Mouse (Mus musculus) neural tube, embryonic 12.5 days (tissue): ENCODE data around the gene Rnpepl1. TPM values are rescaled to one million over a fixed set of nuclear protein-coding genes. Genes with fewer than 3 reads are reported as not detected.
"Not testable (repeated sequence)": the region's sequence is repeated elsewhere in the genome, so short reads cannot be mapped to it uniquely, and the experiment has no call there.

ENCODE experiments used
- ATAC-seq: fragments of 200-750 bp; cut with Nextera tagmentation; 2 replicates; pipeline ENCODE4 v1.8.0; 2017; ENCODE audit warnings: low read depth, mild to moderate bottlenecking, moderate TSS enrichment, moderate library complexity; ENCODE audit not compliant: low FRiP score
- H3K27ac ChIP-seq: fragments of 300-500 bp; sonication (generic); 2 replicates; pipeline ENCODE4 v1.5.1; 2016
- H3K27me3 ChIP-seq: fragments of 300-500 bp; sonication (generic); replicated peaks from 2 replicates; pipeline ENCODE4 v1.6.1; 2016; ENCODE audit warnings: mild to moderate bottlenecking
- H3K36me3 ChIP-seq: fragments of 300-500 bp; sonication (generic); 2 replicates; pipeline ENCODE4 v1.6.1; 2016; ENCODE audit warnings: mild to moderate bottlenecking
- H3K4me1 ChIP-seq: fragments of 300-500 bp; sonication (generic); 2 replicates; pipeline ENCODE4 v1.6.1; 2016
- H3K4me2 ChIP-seq: fragments of 300-500 bp; sonication (generic); replicated peaks from 2 replicates; pipeline ENCODE4 v1.6.1; 2016; ENCODE audit warnings: mild to moderate bottlenecking
- H3K4me3 ChIP-seq: fragments of 300-500 bp; sonication (generic); 2 replicates; pipeline ENCODE4 v1.5.1; 2016
- H3K9ac ChIP-seq: fragments of 300-500 bp; sonication (generic); 2 replicates; pipeline ENCODE4 v1.6.1; 2016; ENCODE audit warnings: mild to moderate bottlenecking
- H3K9me3 ChIP-seq: fragments of 300-500 bp; sonication (generic); 2 replicates; pipeline ENCODE4 v1.6.1; 2016; ENCODE audit warnings: mild to moderate bottlenecking
- WGBS: fragments of 180-500 bp; shearing (Covaris S2); methylation state at CpG from one replicate; pipeline ENCODE4 v1.1.7; 2016; 5-methylcytosine and 5-hydroxymethylcytosine counted together
- polyA plus RNA-seq: library from polyadenylated mRNA; unstranded; fragments of >200 nt; fragmentation: Nextera tagmentation; extraction: Ambion mirVana; gene quantifications from 2 replicates; pipeline ENCODE4 v1.2.1, GENCODE M21; 2016

Rnpepl1 gene
- polyA plus RNA-seq, 1 experiment from 2014 or later, result 37.5 TPM

GRCm38 (mm10) chr1:92953641-92954040 is 43.1 kb downstream of the Rnpepl1 start:
- WGBS, result 71% methylated on average over 2 of the region's 2 CpGs
- Histone ChIP-seq H3K27ac (no peak overlapping the region), H3K36me3 (peaks cover 10% of the 10 kb centered on the region)

DNA sequence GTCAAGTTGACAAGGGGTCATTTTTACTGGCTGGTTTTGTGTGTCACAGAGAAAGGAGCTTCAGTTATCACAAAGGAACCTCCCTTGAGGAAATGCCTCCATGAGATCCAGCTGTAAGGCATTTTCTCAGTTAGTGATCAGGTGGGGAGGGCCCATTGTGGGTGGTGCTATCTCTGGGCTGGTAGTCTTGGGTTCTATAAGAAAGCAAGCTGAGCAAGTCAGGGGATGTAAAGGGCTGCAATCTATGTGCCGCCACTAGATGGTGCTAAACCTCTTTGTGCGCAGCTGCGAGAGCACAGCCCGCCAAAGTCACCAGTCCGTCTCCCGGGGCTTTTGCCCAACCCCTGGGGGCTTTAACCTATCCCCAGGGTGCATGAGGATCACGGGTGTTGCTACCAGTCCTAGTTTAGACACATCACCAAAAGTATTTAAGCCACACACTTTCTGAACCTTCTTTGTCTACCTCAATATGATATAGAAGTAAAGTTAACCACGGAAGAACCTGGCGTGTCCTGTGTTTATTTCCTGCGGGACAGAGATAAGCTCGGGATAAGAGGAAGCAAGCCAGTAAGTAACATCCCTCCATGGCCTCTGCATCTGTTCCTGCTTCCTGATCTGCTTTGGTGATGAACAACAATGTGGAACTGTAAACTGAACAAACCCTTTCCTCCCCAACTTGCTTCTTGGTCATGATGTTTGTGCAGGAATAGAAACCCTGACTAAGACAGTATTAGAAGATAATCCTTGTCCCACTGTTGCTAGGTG is 46.2 kb downstream of the Rnpepl1 start:
- H3K4me3 ChIP-seq, H3K27me3 ChIP-seq, H3K9ac ChIP-seq, H3K9me3 ChIP-seq, H3K4me1 ChIP-seq, ATAC-seq, H3K36me3 ChIP-seq, H3K27ac ChIP-seq: not testable (repeated sequence)
- WGBS, result 11% methylated on average over 11 of the region's 11 CpGs
- peak overlapping the region; percentile 35 for H3K4me2 ChIP-seq

More at GRCm38 (mm10) chr1:92953641-92954040, 43.1 kb downstream of the Rnpepl1 start:
- H3K4me3 ChIP-seq, result no peak overlapping the region
- no peak overlapping the region for H3K4me2 ChIP-seq
- H3K9me3 ChIP-seq, result no peaks in the 10 kb centered on the region
- H3K27me3 ChIP-seq, result no peaks in the 10 kb centered on the region
- no peak for ATAC-seq
- no peaks in the 10 kb centered on the region for H3K4me1 ChIP-seq
- no peak overlapping the region for H3K9ac ChIP-seq

GRCm38 (mm10) chr1:92958999-92959398 is 48.4 kb downstream of the Rnpepl1 start:
- H3K4me2 ChIP-seq, result no peak overlapping the region
- H3K4me1 ChIP-seq, result no peaks in the 10 kb centered on the region
- WGBS, result 86% methylated on average over 1 of the region's 1 CpGs
- H3K36me3 ChIP-seq, result no peaks in the 10 kb centered on the region
- no peak overlapping the region for H3K9ac ChIP-seq
- H3K27ac ChIP-seq, result no peak overlapping the region
- ATAC-seq, result no peak
- no peak overlapping the region for H3K4me3 ChIP-seq
- H3K27me3 ChIP-seq, result no peaks in the 10 kb centered on the region
- no peaks in the 10 kb centered on the region for H3K9me3 ChIP-seq

GRCm38 (mm10) chr1:92970791-92971190 is 60.2 kb downstream of the Rnpepl1 start:
- not testable (repeated sequence) for H3K27me3 ChIP-seq, H3K4me2 ChIP-seq, H3K4me3 ChIP-seq, H3K4me1 ChIP-seq, ATAC-seq, H3K9ac ChIP-seq, H3K27ac ChIP-seq, H3K9me3 ChIP-seq, H3K36me3 ChIP-seq
- 88% methylated on average over 6 of the region's 6 CpGs for WGBS

- Histone ChIP-seq H3K36me3 (no peaks in the 10 kb centered on the region), H3K27ac (no peak overlapping the region), H3K27me3 (no peaks in the 10 kb centered on the region), H3K4me2 (no peak overlapping the region), H3K4me3 (no peak overlapping the region), H3K9ac (no peak overlapping the region), H3K4me1 (0 out of 2 replicates have a peak, but pooled peaks cover 2% of the 10 kb centered on the region), H3K9me3 (no peaks in the 10 kb centered on the region)
- WGBS, result 88% methylated on average over 7 of the region's 7 CpGs
- ATAC-seq, result no peak
Measured at GRCm38 (mm10) chr1:92971879-92972795, 61.6 kb downstream of the Rnpepl1 start.

DNA sequence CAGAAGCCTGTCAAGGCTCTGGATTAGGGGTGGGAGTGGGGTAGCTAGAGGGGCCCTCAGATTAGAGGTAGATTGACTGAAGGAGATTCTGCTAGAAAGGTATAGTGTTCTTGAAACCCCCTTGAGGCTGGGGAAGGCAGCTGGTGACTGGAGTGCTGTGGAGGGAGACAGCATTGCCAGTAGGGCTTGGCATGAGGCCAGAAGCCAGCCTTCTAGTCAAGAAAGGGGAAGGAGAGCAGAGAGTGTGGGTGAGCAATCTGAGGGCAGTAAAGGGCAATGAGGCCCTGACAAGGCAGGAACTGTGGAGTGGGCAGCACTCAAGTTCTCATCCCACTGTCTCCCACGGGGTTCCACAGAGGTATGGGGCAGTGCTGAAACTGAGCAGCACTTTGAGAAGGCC is 62.3 kb downstream of the Rnpepl1 start:
- ATAC-seq, result no peak
- Histone ChIP-seq H3K4me3 (no peak overlapping the region), H3K36me3 (no peaks in the 10 kb centered on the region), H3K9me3 (no peaks in the 10 kb centered on the region), H3K9ac (no peak overlapping the region), H3K4me1 (0 out of 2 replicates have a peak, but pooled peaks cover 2% of the 10 kb centered on the region), H3K27ac (no peak overlapping the region), H3K27me3 (no peaks in the 10 kb centered on the region), H3K4me2 (no peak overlapping the region)
- 79% methylated on average over 1 of the region's 1 CpGs for WGBS

Other genes starting within 250 kb of the Rnpepl1 start
- 70.0 and 74.9 TPM in 2 replicates for gene Gpc1, start 79.1 kb upstream of the Rnpepl1 start, polyA plus RNA-seq
- gene Ankmy1, start 7.9 kb upstream of the Rnpepl1 start, polyA plus RNA-seq, result 0.65 and 0.74 TPM in 2 replicates
- gene Dusp28, start 3.8 kb upstream of the Rnpepl1 start, polyA plus RNA-seq, result 13.1 and 13.4 TPM in 2 replicates
- gene Capn10, start 23.6 kb downstream of the Rnpepl1 start, polyA plus RNA-seq, result 54.8 and 60.0 TPM in 2 replicates
- 0.38 TPM in 2 replicates for gene Gpr35, start 40.1 kb downstream of the Rnpepl1 start, polyA plus RNA-seq
- not detected in 2 replicates for gene Aqp12, start 95.6 kb downstream of the Rnpepl1 start, polyA plus RNA-seq
- gene Kif1a, start 191.2 kb downstream of the Rnpepl1 start, polyA plus RNA-seq, result 132 and 136 TPM in 2 replicates
- gene Agxt, start 224.5 kb downstream of the Rnpepl1 start, polyA plus RNA-seq, result not detected in 2 replicates